Mouse (Mus musculus) megakaryocyte-erythroid progenitor cell, adult 5-6 weeks (primary cell): ENCODE measurements around the gene Vps8. TPM values are rescaled to one million over a fixed set of nuclear protein-coding genes. Genes with fewer than 3 reads are reported as not detected.
"Not testable (repeated sequence)": the region's sequence is repeated elsewhere in the genome, so short reads cannot be mapped to it uniquely, and the experiment has no call there.

ENCODE experiments used
- ATAC-seq: replicated peaks from 2 replicates; pipeline ENCODE4 v1.8.0; 2016; ENCODE audit warnings: mild to moderate bottlenecking, inconsistent platforms; ENCODE audit not compliant: severe bottlenecking, poor library complexity, low FRiP score, low TSS enrichment
- total RNA-seq, 2 experiments: library from RNA; stranded (forward) in 1 of 2; stranded (reverse) in 1 of 2; fragments of 200-1000, 215-1000 nt in 1 of 2; fragments of >200 nt in 1 of 2; fragmentation: Nextera tagmentation in 1 of 2; gene quantifications; 2 replicates each; pipeline ENCODE4 v1.2.3; 2014 to 2017

Vps8 gene
- total RNA-seq, 2 experiments from 2014 or later: 16.0 to 24.2 TPM

GRCm38 (mm10) chr16:21643621-21644041 lies 220.7 kb downstream of the Vps8 start:
- no peak for ATAC-seq

DNA sequence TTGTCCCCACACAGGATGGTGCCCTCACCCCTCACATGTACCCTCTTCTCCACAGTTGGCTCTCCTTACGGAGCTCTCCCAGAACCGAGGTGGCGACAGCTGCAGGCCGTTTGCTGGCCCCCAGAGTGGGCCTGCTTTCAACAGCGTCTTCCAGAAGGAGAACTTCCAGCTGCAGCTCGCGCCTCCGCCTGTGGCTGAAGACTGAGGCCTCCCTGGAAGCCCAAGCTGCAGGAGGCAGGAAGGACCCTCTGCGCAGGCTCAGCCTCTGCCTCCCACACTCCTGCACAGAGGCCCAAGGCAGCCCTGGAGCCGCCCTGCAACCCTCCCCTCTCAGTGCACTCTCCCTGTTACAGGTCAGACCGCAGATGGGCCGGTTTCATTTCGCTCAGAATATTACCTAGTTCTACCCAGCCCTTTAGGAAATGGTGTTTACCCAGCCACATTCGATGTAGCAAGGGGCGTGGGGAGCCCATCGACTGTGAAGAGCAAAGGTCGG lies 221.2 kb downstream of the Vps8 start:
- ATAC-seq: no peak

DNA sequence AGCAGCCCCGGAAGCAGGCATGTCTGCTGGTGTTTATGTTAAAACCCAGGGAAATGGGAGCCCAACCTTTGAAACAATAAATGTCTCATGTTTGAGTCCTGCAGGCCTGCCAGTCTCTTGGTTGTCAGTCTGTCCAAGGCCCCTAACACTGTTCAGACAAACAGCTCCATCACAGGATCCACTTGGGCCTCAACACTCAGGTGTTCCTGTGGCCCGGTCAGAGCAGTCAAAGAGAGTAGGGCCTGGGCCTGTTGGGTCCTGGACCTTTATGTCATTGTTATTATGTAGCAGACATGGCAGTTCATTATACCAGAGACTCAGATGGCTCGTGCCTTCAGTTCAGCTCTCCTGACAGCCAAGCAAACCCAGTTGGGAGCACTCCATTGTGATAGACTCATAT lies 221.7 kb downstream of the Vps8 start:
- ATAC-seq: no peak

GRCm38 (mm10) chr16:21645915-21646314 lies 223.0 kb downstream of the Vps8 start:
- ATAC-seq: no peak

GRCm38 (mm10) chr16:21646496-21646895 lies 223.6 kb downstream of the Vps8 start:
- no peak for ATAC-seq

GRCm38 (mm10) chr16:21648800-21649199 lies 225.9 kb downstream of the Vps8 start:
- ATAC-seq: peak; percentile 51; the same call in 1 of the 2 replicates

DNA sequence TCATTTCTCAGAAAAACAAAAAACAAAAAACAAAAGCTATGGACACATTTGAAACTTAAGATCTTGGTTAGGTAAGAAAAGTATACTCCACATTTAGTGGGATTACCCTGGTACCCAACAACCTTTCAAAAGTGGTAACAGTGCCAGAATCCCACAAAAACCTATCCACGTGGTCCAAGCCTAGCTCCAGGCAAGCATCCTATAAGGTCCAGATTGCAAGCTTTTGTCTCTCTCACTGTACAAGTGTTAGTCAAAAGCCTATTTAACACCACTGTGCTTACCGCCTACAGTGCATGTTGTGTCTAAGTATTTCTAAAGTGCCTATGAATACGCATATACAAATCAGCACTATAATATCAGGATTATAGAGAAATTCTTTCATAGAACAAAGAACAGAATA lies 227.4 kb downstream of the Vps8 start:
- ATAC-seq: no peak

DNA sequence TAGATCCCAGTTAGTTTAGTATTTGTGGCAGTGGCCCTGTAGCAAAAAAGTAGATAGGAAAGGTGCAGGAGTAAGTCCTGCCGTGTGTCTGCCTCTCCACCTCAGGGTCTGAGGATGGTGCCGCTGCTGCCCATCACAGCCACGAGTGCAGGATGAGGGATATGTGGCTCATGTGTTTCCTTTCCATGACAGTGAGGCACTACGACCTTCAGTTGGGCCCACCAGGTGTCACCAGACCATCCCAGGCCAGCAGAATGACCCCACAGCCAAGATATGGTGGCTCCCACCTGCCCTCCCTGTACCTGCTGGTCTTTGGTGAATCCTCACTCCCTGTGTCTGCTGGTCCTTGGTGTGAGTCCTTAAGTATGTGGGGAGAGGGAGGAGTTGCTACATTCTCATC lies 228.2 kb downstream of the Vps8 start:
- no peak for ATAC-seq

- no peak for ATAC-seq
Measured at GRCm38 (mm10) chr16:21653151-21653550, 230.2 kb downstream of the Vps8 start.

DNA sequence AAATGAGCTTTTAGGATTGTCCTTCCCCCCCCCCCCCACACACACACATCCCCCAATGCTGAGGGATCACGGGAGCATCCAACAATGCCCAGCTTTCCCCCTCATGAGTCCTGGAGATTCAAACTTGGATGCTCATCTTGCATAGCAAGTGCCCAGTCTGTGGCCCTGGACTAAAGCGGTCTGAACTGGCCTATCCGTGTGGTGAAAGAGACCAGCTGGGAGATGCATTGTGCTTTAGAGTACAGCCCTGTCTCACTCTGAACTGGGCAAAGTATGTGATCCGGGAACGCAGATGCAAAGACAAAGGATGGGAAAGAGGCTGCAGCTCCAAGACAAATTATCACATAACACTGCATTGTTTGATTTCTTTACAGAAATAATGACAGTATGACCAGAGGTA lies 231.5 kb downstream of the Vps8 start:
- no peak for ATAC-seq

DNA sequence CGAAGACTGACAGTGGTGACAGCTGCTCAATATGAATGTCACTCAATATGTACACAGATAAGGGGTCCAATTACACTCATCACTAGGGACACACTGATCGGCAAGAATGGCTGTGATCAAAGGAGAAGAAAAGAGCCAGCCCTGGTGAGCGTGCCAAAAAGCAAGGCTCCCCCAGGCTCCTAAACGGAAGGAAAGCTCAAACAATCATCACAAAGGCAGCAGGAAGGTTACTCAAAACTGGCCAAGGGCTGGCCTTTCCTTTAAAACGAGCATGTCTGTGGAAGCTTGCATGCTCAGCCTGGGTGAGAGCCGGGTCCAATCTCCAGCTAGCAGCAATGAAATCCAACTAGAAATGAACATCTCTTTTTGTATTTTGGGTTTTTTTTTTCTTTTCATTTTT lies 232.4 kb downstream of the Vps8 start:
- no peak for ATAC-seq

DNA sequence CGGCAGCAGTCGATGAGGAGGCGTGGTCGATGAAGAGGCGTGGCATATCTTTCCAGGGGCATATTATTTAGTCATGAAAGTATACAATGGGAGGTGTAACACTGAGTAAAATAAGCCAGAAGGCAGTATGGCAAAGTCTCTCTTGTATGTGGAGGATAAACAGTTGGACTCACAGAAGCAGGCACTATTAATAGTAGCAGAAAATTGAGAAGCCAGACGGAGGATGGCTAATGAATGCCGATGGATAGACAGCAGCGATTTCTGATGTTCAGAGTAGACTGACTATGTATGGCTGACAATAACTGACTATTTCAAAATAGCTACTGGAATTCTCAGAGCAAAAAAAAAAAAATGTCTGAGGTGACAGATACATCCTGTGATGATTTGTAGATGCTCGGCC lies 233.0 kb downstream of the Vps8 start:
- no peak for ATAC-seq

DNA sequence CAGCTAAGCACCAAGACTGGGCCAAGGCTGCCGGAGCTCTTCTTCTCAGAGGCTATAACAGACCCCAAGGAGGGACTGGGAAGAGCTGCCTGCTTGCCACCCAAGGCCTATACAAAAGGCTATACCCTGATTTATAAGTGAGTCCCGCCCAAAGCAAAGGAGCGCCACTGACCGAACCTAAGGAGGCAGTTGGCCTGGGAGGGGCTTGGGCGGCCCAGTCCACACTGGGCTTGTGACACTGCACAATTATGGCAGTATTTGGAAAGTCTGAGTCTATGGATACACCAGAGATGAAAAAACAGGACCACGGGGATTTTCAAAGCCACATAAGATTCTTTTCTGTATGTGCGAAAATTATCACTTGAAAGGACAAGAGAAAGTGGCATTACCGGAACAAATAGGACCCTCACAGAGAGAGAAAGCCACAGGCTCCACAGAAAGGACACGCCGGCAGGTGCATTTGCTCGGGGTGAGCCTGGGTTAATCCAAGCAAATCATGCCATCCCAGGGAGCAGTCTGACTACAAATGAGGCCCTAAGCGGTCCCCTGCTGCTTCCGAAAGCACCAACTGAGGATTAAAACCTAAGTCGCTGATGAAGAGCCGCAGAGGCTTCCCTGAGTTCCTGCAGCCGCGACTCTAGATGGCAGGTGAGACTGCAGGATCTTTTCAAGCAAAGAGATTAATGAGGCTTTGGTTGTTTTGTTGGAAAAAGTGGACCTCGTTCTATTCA lies 241.9 kb downstream of the Vps8 start:
- ATAC-seq: no peak

- ATAC-seq: no peak
Measured at GRCm38 (mm10) chr16:21665423-21665986, 242.6 kb downstream of the Vps8 start.

DNA sequence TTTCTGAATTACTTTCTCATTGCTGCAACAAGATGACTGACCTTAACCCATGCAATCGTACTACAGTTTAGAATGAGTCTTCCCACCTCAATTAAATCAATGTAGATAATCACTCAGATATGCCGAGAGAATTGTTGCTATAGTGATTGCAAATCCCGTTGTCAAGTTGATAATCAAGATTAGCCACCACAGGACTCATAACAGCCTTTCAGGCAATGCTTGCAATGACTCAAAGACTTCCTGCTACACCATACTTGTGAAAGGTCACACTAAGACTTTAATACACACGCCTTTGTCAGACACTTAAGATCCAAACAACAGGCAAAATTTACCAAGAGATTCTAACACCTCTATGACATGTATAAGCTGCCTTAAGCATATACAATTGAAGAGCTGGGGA lies 249.0 kb downstream of the Vps8 start:
- ATAC-seq: no peak

DNA sequence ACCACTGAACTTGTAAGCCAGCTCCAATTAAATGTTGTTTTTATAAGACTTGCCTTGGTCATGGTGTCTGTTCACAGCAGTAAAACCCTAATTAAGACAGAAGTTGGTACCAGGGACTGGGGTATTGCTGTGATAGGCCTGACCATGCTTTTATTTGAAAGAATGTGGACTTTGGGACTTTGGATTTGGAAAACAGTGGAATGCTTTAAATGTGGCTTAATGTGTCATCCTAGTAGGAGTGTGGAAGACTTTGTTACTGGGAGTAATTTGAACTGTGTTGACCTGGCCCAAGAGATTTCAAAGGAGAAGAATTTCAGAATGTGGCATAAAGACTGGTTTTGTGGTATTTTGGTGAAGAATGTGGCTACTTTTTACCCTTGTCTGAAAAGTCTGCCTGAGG lies 250.1 kb downstream of the Vps8 start:
- ATAC-seq: not testable (repeated sequence)

DNA sequence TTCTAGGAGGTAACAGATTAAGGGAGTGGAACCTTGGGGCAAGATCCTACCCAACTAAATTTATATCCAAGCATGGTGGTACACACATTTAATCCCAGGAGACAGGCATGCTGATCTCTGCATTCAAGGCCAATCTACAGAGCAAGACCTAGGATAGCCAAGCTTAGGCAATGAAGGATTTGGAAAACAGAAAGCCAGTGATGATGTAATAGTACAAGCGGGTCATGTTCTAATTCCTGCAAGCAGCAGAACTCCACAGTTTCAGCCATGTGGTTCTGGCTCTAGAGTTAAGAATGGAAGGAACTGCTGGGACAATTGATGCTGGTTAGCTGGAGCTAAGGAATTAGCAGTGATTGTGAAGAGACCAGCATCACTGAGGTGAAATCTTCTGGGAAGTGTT lies 250.7 kb downstream of the Vps8 start:
- not testable (repeated sequence) for ATAC-seq

GRCm38 (mm10) chr16:21676791-21677190 lies 253.9 kb downstream of the Vps8 start:
- no peak for ATAC-seq

GRCm38 (mm10) chr16:21687406-21687805 lies 264.5 kb downstream of the Vps8 start:
- no peak for ATAC-seq

- no peak for ATAC-seq
Measured at GRCm38 (mm10) chr16:21689141-21689540, 266.2 kb downstream of the Vps8 start.

DNA sequence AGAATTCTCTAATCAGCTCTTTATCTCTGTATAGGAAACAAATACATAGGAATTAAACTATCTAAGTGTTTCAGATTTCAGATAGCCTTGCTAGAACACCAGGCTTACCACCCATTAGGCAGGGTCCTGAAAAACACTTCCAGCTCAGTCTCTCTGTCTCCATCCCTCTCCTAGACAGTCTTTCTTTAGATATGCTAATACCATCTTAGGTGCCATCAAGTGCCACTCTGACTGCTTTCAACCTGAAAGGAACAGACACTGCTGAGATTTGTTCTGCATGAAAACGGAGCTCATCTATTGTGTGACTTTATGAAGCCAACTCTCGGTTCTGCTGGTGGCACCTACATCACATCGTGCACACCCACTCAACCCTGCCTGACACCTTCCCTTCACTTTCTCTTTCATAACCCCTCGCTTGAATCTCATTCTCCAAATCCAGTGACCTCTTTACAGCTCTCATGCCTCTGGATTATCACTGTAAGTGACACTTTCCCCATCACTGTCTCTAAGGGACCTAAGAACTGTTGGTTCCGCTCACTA lies 267.4 kb downstream of the Vps8 start:
- ATAC-seq: no peak
